Mouse (Mus musculus) regulatory T cell (primary cell): ENCODE measurements around the gene Gm21985.

Source experiments
- in situ Hi-C: fragments of 300-600 bp; cut with MboI, MseI; formaldehyde crosslinking; loops from one replicate; pipeline ENCODE4 v1.15.1; 2025; ENCODE audit warnings: high pct_unique_total_duplicates

Gene Gm21985

DNA sequence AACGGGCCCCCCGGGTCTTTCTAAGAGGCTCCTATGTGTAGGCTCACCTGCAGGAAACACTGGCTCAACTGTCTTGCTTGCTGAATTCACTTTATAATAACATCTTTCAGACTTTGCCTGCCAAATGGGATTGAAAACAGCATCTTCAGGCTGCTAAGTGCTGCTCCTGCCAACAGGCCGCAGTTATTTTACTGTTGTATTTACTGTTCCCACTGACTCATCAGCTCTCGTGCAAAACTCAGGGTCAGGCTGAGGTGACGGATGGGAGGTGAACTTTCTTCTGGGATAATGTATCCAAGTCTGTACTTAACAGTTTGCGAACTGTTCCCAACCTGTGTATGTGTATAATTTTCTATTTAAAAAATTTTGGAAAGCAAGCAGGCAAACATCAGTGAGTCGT is 52.8 kb downstream of the Gm21985 start:
- in situ Hi-C loops: no loop called here

DNA sequence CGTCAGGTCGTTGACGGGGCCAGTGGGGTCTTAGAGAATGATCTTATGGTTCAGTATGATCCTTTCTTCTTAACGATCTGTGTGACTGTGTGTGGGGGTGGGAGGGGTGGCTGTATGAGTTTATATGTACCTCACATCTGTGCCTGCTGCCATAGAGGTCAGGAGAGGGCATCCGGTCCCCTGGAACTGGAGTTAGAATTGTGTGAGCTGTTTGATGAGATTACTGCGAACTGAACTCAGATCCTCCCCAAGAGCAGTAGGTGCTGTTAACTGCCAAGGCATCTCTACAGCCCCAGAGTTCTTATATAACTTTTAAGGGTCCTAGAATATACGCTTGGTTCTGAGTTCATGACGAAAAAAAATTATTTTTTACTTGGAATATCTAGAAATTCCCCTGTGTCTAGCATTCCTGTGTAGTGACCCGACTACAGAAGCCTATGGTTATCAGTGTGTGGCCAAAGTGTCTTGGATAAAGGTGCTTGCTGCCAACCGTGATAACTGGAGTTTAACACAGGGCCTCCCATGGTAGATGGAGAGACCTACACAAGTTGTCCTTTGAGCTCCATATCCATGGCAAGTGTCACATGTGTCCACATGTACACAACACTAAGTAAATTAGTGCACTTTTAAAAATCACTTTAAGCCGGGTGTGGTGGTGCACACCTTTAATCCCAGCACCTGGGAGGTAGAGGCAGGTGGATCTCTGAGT is 62.1 kb downstream of the Gm21985 start:
- in situ Hi-C loops: no loop called here

DNA sequence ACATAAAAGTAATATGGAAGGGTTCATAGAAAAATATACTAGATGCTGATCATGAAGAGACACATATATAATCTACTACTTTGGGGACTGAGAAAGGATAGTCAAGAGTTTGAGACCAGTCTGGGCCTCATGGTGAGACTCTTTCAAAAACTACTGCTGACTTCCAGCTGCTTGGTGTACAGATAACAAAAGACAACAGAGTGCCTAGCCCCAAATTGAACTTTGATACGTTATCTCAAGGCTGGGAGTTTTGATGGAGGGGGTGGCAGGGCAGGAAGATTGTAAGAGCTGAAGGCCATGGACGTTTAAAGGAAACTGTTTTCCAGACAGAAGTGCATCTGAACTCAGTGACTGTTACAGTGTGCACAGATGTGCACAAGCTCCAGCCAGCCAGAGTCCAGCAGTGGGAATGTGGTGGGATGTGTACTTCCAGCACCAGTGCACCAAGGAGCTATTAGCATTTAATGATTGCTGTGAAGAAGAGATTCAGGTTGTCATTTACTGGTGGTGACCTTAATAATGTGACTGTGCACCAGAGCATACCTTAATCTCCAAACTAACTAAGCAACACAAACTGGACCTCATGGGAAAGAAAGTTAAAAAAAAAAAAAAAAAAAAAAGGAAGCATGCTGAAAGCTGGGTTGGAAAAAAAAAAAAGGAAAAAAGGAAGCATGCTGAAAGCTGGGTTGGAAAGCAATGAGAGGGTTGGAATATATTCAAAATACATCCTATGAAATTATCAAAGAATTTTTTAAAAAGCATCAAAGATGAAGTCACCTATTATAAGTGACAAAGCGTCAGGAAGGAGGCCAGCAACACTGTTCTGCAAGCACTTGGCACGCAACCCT is 66.2 kb downstream of the Gm21985 start:
- in situ Hi-C loops: no loop called here

DNA sequence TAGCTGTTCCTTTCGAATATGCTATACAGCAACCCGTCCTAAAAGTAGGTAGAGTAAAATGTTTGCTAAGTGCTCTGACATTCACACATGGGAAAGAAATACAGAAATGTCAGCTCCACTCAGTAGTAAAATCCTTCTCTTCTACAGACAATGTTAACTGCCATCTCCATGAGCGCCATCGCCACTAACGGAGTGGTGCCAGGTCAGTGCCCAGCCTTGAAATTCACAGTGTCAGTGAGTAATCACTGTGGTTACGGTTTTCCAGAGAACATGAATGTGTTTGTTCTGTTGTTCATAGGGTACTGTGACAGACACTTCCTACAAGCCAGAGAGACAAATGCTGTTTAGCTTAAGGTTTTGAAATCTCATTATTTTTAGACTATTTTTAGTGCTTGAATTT is 71.1 kb downstream of the Gm21985 start:
- in situ Hi-C loops: no loop called here

DNA sequence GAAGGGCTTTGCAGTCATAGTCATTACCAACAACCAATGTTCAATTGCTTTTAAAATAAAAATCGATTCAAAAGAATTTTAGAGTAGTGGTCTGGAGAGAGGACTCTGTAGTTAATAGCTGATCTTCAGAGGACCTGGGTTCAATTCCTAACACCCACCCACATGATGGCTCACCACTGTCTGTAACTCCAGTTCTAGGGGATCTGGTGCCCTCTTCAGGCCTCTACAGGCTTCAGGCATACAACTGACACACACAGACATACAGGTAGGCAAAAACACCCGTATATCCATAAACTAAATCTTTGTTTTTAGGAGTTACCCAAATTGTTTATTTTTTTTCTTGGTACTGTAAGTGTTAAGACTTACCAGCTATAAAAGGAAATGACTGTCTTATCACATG is 73.6 kb downstream of the Gm21985 start:
- in situ Hi-C loops: no loop called here

DNA sequence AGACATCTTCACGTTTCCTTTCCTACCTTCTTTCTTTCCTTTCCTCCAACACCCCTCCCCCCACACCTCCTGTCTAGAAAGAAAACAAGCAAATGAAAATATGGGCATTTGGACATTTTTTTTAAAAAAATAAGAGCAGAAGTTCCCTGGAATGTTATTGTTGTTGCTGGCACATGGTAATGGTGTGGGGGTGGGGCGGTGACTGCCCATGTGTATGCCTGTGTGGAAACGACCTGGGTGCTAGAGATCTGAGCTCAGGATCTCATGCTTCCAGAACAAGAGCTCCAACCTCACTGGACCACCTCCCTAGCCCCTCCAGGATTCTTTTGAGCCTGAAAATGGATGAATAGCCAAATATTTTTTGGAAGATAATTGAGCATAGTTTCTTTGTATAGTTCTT is 75.0 kb downstream of the Gm21985 start:
- in situ Hi-C loops: no loop called here

DNA sequence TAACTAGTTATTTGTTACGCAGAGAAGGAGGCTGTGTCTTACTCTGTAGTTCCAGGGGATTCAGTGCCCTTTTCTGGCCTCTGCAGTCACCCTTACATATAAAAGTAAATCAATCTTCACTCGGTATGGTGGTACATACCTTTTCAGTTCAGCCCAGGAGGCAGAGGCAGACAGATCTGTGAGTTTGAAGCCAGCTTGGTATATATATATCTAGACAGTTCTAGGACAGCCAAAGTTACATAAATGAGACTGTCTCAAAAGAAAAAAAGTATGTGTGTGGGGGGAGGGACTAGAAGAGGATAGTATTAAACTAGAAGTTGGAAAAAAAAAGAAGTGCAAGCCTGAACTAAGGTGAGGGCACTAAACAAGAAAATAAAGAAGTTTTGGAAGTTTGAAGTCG is 82.1 kb downstream of the Gm21985 start:
- in situ Hi-C loops: no loop called here

DNA sequence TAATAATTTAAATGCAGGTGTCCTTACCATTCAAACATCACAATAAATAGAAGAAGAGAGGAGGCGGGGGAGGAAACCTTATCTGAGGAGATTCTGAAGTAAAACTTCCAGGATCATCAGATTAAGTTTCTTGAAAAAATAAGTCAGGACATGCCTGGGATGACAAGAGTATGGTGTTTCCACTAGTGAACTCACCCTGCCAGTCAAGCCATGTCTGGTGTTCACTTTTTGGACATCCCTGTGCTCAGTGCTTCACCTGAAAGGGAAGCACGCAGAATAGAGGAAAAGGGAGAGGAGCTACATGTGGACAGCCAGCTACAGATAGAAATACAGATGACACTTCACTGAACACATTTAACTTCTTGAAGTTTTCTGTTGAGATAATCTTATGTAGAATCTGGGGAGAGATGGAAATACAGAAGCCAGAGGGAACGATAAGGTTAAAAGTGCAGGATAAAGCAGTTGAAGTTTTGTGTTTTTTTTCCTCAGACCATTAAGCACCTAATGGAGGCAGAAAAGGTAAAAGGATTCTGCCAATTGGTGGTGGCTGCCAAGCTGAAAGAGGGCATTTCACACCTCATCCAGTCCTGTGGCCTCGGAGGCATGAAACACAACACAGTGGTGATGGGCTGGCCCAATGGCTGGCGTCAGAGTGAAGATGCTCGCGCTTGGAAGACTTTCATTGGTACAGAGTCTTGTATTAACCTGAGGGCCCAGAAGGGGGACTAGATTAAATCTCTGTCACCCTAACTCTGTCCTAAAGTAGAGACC is 87.8 kb downstream of the Gm21985 start:
- in situ Hi-C loops: no loop called here

DNA sequence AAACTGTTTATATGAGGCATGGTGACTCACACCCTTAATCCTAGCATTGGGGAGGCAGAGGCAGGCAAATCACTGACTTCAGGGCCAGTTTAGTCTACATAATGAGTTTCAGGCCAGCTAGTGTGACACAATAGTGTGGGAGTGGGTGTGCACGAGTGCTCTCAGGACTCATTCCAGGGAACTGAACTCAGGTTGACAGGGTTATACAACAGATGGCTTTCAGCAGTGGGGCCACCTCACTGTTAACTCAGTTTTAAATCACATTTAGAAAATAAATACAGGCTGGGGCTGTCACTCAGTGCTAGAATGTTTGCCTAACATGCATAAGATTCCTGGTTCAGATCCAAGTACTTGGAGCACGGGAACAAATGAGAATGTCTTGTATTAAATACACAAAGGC is 93.5 kb downstream of the Gm21985 start:
- in situ Hi-C loops: no loop called here

DNA sequence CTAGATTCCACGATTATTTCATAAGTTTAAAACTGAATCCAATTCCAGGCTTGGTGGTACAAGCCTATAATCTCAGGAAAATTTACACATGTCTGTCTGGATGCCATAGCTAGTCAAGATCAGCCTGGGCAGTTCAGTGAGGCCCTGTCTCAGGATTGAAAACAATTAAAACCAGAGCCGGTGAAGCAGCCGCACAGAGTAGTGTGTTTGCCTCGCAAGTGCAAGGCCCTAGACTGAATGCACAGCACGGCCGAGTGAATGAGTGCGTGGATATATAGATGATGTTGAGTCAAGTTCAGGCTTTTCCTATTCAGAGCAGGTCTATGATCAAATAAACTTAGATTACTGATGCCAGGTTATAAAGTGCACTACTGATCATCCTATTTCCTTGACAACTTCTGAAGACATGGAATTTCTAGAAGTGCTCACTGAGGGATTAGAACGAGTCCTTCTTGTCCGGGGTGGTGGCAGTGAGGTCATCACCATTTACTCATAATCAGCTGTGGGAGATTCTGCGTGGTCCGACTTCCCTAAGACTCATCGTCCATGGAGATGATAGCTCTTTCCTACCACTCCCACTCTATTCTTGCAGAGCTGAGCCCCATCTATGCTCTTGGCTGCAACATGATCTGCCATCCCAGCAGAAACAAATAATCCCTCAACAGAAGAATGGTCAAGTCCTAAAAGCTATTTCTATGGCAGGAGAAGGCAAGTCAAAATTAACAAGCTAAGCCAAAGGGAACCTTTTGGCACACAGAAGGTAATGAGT is 94.1 kb downstream of the Gm21985 start:
- in situ Hi-C loops: no loop called here

DNA sequence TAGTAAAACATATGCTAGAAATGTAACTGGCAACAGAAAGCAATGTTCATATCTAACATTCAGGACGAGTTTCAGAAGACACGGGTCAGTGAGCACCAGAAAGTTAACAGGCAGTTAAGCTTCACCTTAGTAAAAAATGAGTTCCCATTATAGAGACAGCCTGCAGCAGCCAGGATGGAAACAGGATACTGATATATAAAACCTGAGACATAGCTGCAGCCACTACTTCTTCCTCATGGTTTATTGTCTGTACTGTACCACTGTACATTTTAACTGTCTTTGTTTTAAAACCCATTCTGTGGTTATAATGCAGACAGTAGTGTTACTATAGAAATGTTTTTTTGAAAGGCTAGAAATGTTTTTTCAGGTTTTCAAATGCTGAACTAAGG is 94.7 kb downstream of the Gm21985 start:
- in situ Hi-C loops: no loop called here

DNA sequence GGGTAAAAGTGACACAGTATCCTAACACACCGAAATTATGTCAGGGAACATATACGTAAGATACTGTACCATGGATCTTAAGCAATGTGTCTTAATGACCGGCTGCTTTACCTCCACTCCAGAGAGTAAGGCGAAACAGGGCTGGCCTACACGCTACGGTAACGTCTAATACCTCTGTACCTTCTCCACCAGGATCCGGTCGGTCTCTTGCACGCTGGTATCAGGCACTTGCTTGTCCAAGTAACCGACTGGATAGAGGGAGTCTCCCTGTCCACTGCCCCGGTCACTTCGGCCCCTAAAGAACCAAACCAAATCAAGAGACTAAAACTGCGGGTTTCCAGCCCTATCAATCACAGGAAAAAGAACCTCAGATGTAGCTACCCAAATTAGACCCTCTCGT is 101.1 kb downstream of the Gm21985 start:
- in situ Hi-C loops: no loop called here

DNA sequence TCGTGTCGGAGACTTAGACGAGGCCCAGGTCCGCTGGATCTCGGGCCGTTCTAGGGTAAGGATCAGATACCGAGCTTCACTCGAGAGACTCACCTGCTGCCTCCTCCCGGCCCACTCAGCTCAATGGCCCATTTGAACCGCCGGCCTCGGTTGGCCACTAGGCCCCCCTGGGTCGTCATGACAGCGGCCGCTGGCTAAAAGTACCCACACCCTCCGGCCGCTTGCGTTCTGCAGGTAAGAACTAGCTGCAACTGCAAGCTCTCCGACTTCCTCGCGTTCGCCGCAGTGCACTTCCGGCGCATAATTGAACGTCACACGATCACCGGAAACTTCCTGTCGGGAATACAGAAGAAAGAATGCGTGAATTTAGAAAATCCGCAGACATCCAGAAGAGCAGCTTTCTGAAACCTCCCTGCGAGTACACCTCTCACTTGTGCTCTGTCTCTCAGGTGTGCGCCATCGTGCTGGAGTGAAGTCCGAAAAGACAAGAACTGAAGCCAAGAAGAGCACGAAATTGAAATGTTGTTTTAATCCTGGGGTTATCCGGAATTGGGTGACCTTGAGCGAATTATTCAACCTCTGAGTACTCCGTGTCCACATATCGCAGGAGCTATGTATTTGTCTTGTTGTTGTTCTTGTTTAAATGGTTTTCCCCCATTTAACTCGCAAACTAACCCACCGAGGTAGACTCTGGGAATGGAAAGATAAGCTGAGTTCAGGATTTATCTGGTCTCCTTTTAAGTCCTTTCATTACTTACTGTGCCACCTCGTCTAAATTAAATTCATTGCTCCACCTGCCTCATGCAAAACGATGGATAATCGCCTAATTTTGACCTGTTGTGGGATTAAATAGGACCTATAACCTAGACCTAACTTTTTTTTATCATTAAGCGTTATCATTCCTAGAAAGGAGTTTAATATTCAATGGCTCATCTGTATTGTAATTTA is 101.9 kb downstream of the Gm21985 start, which contains the start of gene Emc4:
Gene Emc4 (minus strand): TSS at position 302 of the 948 bp plus-strand sequence.
- in situ Hi-C loops: no loop called here

DNA sequence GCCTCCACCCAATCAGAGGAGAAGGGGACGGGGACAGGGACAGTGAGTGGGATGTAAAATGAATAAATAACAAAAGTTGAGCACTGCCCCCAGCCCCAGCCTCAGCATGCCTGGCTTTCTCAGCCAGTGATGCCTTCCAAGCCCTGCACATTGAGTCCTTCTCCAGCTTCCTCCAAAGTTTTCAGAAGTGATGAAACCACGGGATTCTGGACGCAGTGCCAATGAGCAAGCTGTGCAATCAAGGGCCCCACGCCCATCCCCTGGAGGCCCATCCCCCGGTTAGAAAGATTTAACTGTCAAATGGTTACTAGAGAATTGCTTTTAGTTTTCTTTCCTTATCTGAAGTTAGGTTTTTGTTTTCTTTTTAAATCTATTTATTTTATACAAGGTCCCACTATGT is 103.8 kb downstream of the Gm21985 start:
- in situ Hi-C loops: loop anchor here (5.0 to 10.0 kb wide), 3 partner anchors 82 to 115 kb away; partner anchors contain the start of genes Chrm5, Emc7, Gm21985 and Slc12a6

DNA sequence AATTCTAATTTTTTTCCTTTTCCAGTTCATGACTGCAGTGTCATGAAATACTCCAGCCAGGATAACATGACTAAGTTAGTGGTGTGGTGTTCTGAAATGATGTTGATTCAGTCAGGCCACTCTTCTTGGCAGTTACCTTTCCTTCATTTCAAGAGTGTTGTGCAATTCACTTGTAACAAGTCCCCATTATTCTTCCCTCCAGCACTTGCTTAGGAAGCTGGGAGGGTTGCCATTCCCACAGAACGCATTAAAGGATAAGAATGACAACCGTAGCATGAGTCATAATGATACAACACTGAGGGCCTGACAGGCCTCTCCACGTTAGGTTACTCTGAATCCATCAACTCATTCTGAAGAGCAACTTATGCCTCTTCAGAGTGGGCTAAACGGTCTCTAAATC is 107.0 kb downstream of the Gm21985 start:
- in situ Hi-C loops: loop anchor here (5.0 to 10.0 kb wide), 3 partner anchors 79 to 112 kb away; partner anchors contain the start of genes Chrm5, Emc7, Gm21985 and Slc12a6

DNA sequence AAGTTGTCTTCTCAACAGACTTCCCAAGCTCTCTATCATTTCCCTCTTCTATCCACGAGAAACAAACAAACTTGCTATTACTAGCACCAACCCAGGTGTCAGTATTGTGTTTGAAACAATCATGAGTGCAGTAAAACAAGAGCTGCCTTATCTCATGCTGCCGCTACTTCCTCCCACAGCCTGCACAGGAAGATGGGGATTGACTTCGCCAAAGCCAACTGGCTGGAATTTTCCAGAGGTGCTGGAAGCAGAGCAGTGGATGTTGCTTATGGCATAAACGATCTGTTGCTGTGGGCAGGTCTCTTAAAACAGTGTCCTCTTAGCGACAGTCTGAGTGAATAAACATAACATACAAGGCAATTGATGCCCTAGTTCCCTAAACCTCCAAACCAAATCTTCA is 108.5 kb downstream of the Gm21985 start:
- in situ Hi-C loops: loop anchor here (5.0 to 10.0 kb wide), 3 partner anchors 78 to 110 kb away; partner anchors contain the start of genes Chrm5, Emc7, Gm21985 and Slc12a6

DNA sequence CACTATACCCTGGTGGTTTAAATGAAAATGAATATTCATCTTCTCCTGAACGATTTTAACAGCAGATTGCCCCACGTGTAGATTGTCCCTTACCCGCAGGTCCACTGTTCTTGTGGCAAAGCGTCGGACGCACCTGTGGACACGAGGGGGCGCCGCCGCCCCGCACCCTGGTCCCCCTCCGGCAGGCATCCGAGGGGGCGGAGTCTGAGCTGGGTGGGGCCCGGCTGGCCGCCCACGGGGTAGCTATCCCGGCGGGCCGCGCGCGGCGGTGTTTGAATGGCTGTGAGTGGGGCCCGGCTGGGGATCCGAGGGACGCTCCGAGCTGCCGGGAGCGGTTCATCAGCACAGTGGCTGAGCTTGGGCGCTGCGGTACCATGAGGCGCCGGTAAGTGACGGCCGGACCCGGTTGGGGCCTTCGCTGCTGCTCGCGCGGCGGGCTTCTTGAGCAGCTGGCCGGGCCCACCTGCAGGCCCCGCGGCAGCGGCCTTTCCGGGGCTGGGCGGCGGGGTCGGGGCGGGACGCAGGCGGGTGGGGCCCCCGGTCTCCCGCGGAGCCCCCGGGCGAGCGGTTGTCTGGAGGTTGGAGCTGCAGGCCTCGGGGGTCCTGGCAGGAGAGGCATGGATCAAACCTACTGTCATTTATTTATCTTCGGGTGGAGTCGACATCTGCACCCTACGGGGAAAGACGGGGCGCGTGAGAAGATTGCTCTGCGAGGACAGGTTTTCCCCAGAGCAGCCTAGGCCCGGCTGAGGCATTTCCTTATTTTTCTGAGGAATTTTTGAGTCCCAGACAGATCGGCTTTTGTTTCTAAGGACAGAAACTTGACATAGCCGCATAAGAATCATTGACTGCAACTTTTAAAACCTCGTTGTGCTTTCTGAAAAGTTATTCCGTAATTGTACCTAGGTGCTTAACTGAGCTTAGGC is 113.1 kb downstream of the Gm21985 start, which contains the start of gene Katnbl1:
Gene Katnbl1 (plus strand): TSS at position 239 of the 926 bp plus-strand sequence.
- in situ Hi-C loops: loop anchor here (10.0 kb wide), 1 partner anchor 106 kb away; the partner anchor contains the start of gene Chrm5

DNA sequence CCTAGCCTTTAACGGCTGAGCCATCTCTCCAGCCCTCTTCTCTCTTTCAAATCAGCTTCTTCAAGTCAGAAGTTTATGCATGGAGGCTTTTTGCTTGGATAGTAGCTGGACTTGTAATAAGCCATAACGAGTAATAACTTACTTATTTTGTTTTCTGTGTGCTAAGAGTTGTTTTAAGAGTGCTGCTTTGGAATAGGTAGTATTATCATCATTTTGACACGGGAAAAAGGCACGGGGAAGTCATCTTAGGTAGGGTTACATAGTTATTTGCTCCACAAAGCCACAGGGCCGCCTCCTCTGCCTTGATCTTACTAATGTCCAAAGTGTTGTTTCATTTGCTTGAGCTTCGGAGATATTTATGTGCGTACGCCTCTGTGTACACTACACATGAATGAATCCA is 114.0 kb downstream of the Gm21985 start:
- in situ Hi-C loops: no loop called here

DNA sequence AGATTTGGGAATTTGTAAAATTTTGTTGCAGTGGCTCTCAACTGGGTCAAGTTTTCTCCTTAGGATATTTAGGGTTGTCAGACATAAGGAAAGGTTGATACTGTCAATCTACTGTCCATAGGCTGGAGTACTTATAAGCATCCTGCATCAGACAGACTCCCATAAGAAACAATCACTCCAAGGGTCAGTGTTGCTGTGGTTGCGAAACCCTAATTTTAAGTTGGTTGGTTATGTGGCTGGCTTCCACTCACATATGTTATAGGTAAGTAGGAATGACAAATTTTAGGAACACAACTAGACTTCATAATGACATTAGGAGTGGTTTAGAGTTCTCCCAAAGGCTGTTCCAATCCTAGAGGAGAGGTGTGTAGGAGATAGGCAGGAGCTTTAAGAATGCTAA is 115.1 kb downstream of the Gm21985 start:
- in situ Hi-C loops: no loop called here
